Mouse (Mus musculus) liver, embryonic 15.5 days (tissue): Measurements from ENCODE around the gene Foxr1. TPM values are rescaled to one million over a fixed set of nuclear protein-coding genes. Genes with fewer than 3 reads are reported as not detected.
"Not testable (repeated sequence)": the region's sequence is repeated elsewhere in the genome, so short reads cannot be mapped to it uniquely, and the experiment has no call there.

Experiments
- ATAC-seq: fragments of 200-750 bp; cut with Nextera tagmentation; 2 replicates; pipeline ENCODE4 v1.8.0; 2017; ENCODE audit warnings: moderate number of reproducible peaks, mild to moderate bottlenecking, moderate library complexity; ENCODE audit not compliant: insufficient read depth
- H3K27ac ChIP-seq: fragments of 300-500 bp; sonication (generic); replicated peaks from 2 replicates; pipeline ENCODE4 v1.5.1; 2015; ENCODE audit warnings: mild to moderate bottlenecking, inconsistent platforms
- H3K27me3 ChIP-seq: fragments of 300-500 bp; sonication (generic); 2 replicates; pipeline ENCODE4 v1.6.1; 2015; ENCODE audit warnings: mild to moderate bottlenecking, inconsistent platforms
- H3K36me3 ChIP-seq: fragments of 300-500 bp; sonication (generic); replicated peaks from 2 replicates; pipeline ENCODE4 v1.6.1; 2015; ENCODE audit warnings: moderate library complexity, mild to moderate bottlenecking, inconsistent platforms
- H3K4me1 ChIP-seq: fragments of 300-500 bp; sonication (generic); replicated peaks from 2 replicates; pipeline ENCODE4 v1.6.1; 2015; ENCODE audit warnings: inconsistent platforms
- H3K4me2 ChIP-seq: fragments of 300-500 bp; sonication (generic); 2 replicates; pipeline ENCODE4 v1.6.1; 2015; ENCODE audit warnings: moderate library complexity, mild to moderate bottlenecking, inconsistent platforms
- H3K4me3 ChIP-seq: fragments of 300-500 bp; sonication (generic); replicated peaks from 2 replicates; pipeline ENCODE4 v1.5.1; 2015; ENCODE audit warnings: mild to moderate bottlenecking, inconsistent platforms
- H3K9ac ChIP-seq: fragments of 300-500 bp; sonication (generic); 2 replicates; pipeline ENCODE4 v1.6.1; 2015; ENCODE audit warnings: moderate library complexity, mild to moderate bottlenecking, inconsistent platforms
- H3K9me3 ChIP-seq: fragments of 300-500 bp; sonication (generic); replicated peaks from 2 replicates; pipeline ENCODE4 v1.6.1; 2016; ENCODE audit warnings: inconsistent platforms
- WGBS: fragments of 180-500 bp; shearing (Covaris S2); methylation state at CpG from one replicate; pipeline ENCODE4 v1.1.7; 2015; ENCODE audit warnings: mixed read lengths; ENCODE audit not compliant: insufficient replicate concordance; 5-methylcytosine and 5-hydroxymethylcytosine counted together
- polyA plus RNA-seq: library from polyadenylated mRNA; unstranded; fragments of >200 nt; fragmentation: Nextera tagmentation; extraction: Ambion mirVana; gene quantifications from 2 replicates; pipeline ENCODE4 v1.2.1, GENCODE M21; 2015

The Foxr1 gene
- polyA plus RNA-seq, 1 experiment from 2014 or later: not detected

DNA sequence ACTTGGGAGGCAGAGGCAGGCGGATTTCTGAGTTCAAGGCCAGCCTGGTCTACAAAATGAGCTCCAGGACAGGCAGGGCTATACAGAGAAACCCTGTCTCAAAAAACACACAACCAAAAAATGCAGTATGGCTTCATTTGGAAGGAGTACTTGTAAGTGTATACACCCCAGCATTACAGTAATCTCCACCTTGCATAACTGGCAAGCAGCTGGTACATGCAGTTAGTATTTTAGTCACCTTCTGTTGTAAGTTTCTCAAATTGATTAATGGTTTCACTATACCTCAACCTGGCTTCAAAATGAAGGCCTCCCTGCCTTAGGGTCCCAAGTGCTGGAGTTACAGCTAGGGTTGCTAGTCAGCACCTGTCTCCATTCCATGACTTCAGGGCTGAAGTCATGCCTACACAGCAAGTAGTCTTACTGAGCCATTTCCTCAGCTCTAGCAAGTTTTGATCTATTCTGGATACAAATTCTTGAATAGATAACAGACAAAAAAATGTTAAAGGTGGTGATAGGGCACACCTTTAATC, 29.3 kb downstream of the Foxr1 start:
- Histone ChIP-seq H3K9ac (no peak overlapping the region), H3K27ac (peak overlapping the region; percentile 21; the same call in 1 of the 2 replicates), H3K36me3 (peaks cover 73% of the 10 kb centered on the region), H3K9me3 (no peaks in the 10 kb centered on the region), H3K27me3 (no peaks in the 10 kb centered on the region), H3K4me2 (no peak overlapping the region), H3K4me1 (peaks cover 51% of the 10 kb centered on the region), H3K4me3 (no peak overlapping the region)
- no peak for ATAC-seq
- 66% methylated on average over 1 of the region's 1 CpGs for WGBS

DNA sequence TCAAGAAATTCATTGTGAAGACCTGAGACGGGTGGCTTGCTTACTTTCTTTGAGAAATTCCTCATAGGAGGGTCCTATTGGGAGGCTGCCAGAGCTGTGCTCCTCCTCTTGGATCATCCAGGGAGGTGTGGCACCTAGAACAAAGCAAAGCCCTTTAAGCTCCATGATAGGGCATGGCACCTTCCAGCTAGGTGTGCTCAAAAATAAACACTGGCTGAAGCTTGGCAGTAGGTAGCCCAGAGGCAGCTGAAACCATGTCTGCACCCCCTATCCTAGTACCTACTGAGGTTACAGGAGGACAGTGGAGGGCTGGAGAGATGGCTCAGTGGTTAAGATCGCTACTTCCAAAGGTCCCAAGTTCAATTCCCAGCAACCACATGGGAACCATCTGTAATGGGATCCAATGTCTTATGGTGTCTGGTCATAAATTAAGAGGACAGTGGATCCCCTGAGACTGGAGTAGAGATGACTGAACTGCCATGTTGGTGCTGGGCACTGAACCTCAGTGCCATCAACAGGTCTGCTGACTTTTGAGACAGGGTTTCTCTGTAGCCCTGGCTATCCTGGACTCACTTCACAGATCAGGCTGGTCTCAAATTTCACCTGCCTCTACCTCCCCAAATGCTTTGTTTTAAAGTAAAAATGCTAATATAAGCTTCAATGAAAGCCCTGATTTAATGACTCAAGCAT, 30.1 kb downstream of the Foxr1 start:
- peaks cover 68% of the 10 kb centered on the region for H3K36me3 ChIP-seq
- ATAC-seq: no peak
- no peaks in the 10 kb centered on the region for H3K27me3 ChIP-seq
- no peaks in the 10 kb centered on the region for H3K9me3 ChIP-seq
- H3K27ac ChIP-seq: no peak overlapping the region
- no peak overlapping the region for H3K4me2 ChIP-seq
- WGBS: 79% methylated on average over 2 of the region's 2 CpGs
- peaks cover 53% of the 10 kb centered on the region for H3K4me1 ChIP-seq
- H3K9ac ChIP-seq: no peak overlapping the region; the same call in 1 of the 2 replicates
- no peak overlapping the region for H3K4me3 ChIP-seq

DNA sequence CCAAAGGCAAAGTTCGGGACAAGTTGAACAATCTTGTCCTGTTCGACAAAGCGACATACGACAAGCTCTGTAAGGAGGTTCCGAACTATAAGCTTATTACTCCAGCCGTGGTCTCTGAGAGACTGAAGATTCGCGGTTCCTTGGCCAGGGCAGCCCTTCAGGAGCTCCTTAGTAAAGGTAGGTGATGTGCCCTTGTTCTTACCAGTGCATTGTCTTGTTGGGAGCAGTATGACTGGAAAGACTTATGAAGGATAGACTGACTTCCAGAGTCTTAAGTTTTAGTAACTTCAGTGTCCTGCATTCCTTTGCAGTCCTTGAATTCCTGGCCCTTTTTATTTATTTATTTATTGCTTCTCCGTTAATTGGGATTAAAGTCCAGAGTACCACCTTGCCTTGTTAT, 32.2 kb downstream of the Foxr1 start:
- H3K36me3 ChIP-seq: peaks cover 65% of the 10 kb centered on the region
- peak overlapping the region; percentile 77 for H3K4me2 ChIP-seq
- not testable (repeated sequence) for ATAC-seq, H3K27me3 ChIP-seq, H3K27ac ChIP-seq, H3K9me3 ChIP-seq
- H3K4me1 ChIP-seq: peaks cover 57% of the 10 kb centered on the region
- peak overlapping the region; percentile 81 for H3K9ac ChIP-seq
- H3K4me3 ChIP-seq: peak overlapping the region; percentile 73
- WGBS: 47% methylated on average over 9 of the region's 9 CpGs

DNA sequence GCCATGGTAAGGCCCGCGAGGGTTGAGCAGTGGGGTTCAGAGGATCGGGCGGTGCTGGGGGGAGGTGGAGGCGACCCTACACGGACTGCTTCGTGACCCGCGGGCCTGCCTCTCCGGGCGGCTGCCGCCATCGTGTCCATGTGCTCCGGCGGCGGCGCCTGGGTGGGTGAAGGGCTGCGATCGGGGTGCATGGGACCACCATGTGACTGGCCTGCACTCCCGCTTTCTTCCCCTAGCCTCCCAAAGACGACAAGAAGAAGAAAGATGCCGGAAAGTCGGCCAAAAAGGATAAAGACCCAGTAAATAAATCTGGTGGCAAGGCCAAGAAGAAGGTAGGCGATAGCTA, 33.2 kb downstream of the Foxr1 start:
- Histone ChIP-seq H3K9ac (peak overlapping the region; percentile 81), H3K4me3 (peak overlapping the region; percentile 73), H3K27ac (peak overlapping the region; percentile 87), H3K4me1 (peaks cover 55% of the 10 kb centered on the region), H3K9me3 (no peaks in the 10 kb centered on the region), H3K4me2 (peak overlapping the region; percentile 77), H3K27me3 (no peaks in the 10 kb centered on the region), H3K36me3 (peaks cover 65% of the 10 kb centered on the region)
- ATAC-seq: no peak
- 0% methylated on average over 24 of the region's 24 CpGs for WGBS

DNA sequence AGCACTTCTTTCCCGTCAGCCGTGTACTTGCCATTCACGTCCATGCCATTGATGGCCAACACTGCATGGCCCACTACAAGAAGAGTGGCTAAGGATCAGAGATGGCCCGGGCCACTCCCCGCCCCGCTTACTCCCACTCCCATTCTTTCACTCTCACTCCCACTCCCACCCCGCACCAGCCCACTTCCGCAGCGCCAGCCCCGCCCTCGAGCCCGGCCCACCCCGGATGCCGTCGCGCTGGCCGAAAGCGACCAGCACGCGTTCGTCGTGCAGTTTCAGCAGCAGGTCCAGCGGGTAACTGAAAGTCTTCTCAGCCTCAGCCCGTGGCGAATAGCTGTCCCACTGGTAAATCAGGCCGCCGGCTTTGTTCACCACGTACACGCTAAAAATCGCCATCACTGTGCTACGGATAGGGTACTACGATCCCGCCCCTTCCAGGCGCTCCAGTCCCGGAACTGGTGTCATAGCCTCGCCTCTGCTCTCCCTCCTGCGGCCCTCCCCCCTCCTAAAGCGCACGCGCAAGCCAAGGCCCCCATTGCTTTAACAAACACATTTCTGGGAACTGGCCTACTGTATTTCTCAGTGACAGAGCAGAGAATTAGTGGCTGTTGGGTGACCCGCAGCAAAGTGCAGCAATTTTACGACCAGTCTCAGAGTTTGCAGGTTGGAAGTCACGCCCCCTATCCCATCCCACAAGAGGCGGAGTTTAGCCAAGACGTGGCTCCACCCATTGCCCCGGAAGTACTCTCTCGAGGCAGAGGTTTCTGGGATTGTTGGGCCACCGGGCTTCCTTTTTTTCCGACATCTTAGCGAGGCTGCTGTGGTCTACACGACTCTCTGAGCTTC, 33.8 kb downstream of the Foxr1 start, which contains the start of the genes Rps25 and Trappc4:
Gene Rps25, plus strand, starts transcription at position 234 of the 846 bp plus-strand sequence.
Gene Trappc4, minus strand, starts transcription at position 695 of the 846 bp plus-strand sequence.
- no peaks in the 10 kb centered on the region for H3K27me3 ChIP-seq
- ATAC-seq: peak; percentile 93
- WGBS: under 1% methylated on average over 51 of the region's 51 CpGs
- H3K4me2 ChIP-seq: peak within 1 kb of the TSS; percentile 77
- H3K4me3 ChIP-seq: peak within 1 kb of the TSS; percentile 73
- no peaks in the 10 kb centered on the region for H3K9me3 ChIP-seq
- peak within 1 kb of the TSS; percentile 81 for H3K9ac ChIP-seq
- peaks cover 65% of the 10 kb centered on the region for H3K36me3 ChIP-seq
- H3K27ac ChIP-seq: peak within 1 kb of the TSS; percentile 87
- peaks cover 49% of the 10 kb centered on the region for H3K4me1 ChIP-seq

DNA sequence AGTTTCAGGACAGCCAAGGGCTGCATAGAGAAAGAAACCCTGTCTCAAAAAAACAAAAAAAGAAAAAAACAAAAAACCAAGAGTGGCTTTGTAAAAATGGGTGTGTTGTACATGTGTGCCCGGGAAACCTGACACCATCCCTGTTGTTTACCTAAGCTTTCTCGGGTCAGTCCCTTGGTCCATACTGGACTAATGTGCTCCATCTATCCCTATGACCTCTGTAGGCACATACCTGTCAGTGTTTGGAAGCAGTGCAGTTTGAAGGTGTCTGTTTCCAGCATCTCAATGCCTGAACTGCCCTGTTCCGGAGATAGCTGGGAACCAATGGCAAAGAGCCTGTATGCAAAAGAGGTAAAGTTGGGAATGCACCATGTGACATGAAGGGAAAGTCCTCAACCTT, 35.9 kb downstream of the Foxr1 start:
- no peak overlapping the region for H3K9ac ChIP-seq
- peaks cover 48% of the 10 kb centered on the region for H3K4me1 ChIP-seq
- H3K27ac ChIP-seq: no peak overlapping the region
- H3K4me2 ChIP-seq: no peak overlapping the region
- no peaks in the 10 kb centered on the region for H3K9me3 ChIP-seq
- H3K36me3 ChIP-seq: peaks cover 65% of the 10 kb centered on the region
- WGBS: 76% methylated on average over 3 of the region's 3 CpGs
- no peak for ATAC-seq
- H3K27me3 ChIP-seq: no peaks in the 10 kb centered on the region
- no peak overlapping the region for H3K4me3 ChIP-seq

DNA sequence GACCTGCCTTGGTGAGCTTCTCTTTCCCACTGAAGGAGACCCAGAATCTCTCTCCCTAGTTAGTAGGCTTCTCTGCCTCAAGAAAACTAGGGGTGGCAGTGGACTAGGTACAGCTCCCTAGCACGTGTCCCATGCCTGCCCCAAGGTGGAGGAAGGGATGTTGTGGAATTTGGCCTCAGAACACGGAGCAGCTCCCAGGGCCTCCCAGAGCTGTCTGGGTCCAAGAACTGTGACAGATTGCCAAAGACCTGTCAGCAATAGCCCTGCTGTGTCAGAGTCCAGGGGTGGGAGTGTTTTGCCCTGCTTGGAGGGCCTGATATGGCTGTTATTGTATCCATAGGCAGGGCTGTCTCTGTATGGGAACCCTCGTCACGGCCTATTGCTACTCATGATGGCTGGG, 39.9 kb downstream of the Foxr1 start:
- peaks cover 61% of the 10 kb centered on the region for H3K36me3 ChIP-seq
- H3K4me2 ChIP-seq: no peak overlapping the region
- H3K4me1 ChIP-seq: peaks cover 63% of the 10 kb centered on the region
- no peak overlapping the region for H3K9ac ChIP-seq
- H3K27ac ChIP-seq: peak overlapping the region; percentile 66
- 69% methylated on average over 4 of the region's 4 CpGs for WGBS
- ATAC-seq: no peak
- no peaks in the 10 kb centered on the region for H3K27me3 ChIP-seq
- no peak overlapping the region for H3K4me3 ChIP-seq
- no peaks in the 10 kb centered on the region for H3K9me3 ChIP-seq

DNA sequence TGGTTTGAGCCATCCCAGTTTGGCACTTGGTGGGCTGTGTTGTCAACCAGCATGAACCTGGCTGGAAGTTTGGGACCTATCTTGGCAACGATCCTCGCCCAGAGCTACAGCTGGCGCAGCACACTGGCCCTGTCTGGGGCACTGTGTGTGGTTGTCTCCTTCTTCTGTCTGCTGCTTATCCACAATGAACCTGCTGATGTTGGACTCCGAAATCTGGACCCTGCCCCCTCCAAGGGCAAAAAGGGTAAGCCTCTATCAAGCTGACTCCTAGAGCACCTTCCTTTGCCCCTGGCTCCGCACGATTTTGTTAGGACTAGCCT, 41.2 kb downstream of the Foxr1 start:
- H3K4me2 ChIP-seq: peak overlapping the region; percentile 99
- peak overlapping the region; percentile 89; the same call in 1 of the 2 replicates for H3K4me3 ChIP-seq
- H3K27ac ChIP-seq: no peak overlapping the region
- peaks cover 60% of the 10 kb centered on the region for H3K4me1 ChIP-seq
- ATAC-seq: no peak
- H3K36me3 ChIP-seq: peaks cover 58% of the 10 kb centered on the region
- WGBS: 79% methylated on average over 6 of the region's 6 CpGs
- H3K9ac ChIP-seq: no peak overlapping the region
- no peaks in the 10 kb centered on the region for H3K9me3 ChIP-seq
- H3K27me3 ChIP-seq: no peaks in the 10 kb centered on the region

DNA sequence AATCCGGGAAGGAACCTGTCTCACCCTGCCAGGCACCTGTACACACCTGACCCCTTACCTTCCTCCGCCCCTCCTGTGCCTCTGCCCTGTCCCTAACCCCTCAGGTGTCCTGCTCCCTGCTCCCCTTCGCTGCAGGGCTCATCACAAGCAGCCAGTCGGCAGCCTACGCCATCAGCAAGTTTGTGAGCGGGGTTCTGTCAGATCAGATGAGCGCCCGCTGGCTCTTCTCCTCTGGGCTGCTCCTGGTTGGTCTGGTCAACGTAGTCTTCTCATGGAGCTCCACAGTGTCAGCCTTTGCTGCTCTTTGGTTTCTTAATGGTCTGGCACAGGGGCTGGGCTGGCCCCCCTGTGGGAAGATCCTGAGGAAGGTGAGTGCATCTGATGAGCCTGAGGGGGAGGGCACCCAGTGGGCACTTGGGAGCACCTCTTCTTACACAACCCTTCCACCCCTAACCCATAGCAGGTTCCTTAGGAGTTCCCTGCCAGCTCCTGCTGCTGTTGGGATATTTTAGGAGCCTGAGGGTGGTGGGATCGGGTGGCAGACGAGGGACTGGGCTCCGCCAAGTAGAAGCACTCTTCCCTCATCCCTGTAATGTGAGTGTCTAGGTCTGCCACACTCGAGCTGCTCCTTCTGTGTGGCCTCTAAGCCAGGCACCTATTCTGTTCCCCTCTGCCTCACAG, 41.7 kb downstream of the Foxr1 start:
- Histone ChIP-seq H3K4me2 (peak overlapping the region; percentile 99), H3K36me3 (peaks cover 53% of the 10 kb centered on the region), H3K4me1 (peaks cover 60% of the 10 kb centered on the region), H3K9ac (peak overlapping the region; percentile 91), H3K27me3 (no peaks in the 10 kb centered on the region), H3K4me3 (peak overlapping the region; percentile 89), H3K9me3 (no peaks in the 10 kb centered on the region), H3K27ac (0 out of 2 replicates have a peak overlapping the region, but pooled peaks have one; percentile 93)
- ATAC-seq: no peak
- WGBS: 84% methylated on average over 13 of the region's 13 CpGs

DNA sequence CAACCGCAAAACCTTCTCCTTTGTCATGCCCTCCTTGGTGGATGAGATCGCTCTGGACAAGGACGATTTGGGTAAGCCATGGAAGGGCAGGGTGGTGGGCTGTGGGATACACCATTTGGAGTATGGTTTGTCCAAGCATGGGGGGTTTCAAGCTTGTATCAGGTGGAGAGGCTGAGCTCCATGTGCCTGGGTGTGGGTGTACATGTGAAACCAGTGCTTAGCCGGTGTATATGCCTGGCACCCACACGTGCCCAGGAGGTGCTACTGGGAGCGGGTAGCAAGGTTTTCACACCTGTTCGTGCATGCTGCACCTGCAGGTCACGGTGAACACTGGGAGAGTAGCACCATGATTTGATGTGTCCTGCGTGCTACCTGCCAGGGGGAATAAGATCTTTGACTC, 42.4 kb downstream of the Foxr1 start:
- 75% methylated on average over 9 of the region's 9 CpGs for WGBS

DNA sequence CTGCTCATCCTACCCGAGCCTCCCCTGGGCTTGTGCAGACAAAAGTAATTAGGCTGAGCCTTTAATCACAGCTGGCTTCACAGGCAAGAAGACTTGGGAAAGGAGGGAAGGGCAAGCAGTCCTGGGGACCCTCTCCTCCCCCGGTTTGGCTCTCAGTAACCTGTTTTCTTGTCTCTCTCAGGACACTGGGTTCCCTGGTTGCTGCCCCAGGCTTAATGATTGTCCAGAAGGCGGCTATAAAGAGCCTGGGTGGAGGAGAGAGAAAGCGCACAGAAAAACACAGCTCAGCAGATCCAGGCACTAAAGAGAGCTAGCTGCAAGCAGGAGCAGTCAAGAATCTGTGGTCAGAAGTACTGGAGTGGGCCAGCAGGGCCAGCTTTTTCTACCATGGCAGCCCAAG, 42.8 kb downstream of the Foxr1 start:
- H3K27ac ChIP-seq: peak overlapping the region; percentile 93
- WGBS: 33% methylated on average over 4 of the region's 4 CpGs
- H3K4me2 ChIP-seq: peak overlapping the region; percentile 99
- peak overlapping the region; percentile 89 for H3K4me3 ChIP-seq
- peak overlapping the region; percentile 91 for H3K9ac ChIP-seq
- no peaks in the 10 kb centered on the region for H3K9me3 ChIP-seq
- no peak for ATAC-seq
- H3K27me3 ChIP-seq: no peaks in the 10 kb centered on the region
- peaks cover 42% of the 10 kb centered on the region for H3K36me3 ChIP-seq
- H3K4me1 ChIP-seq: peaks cover 60% of the 10 kb centered on the region

More for the DNA sequence above, 42.4 kb downstream of the Foxr1 start:
- Histone ChIP-seq H3K4me3 (peak overlapping the region; percentile 89), H3K27me3 (no peaks in the 10 kb centered on the region), H3K27ac (peak overlapping the region; percentile 93), H3K36me3 (peaks cover 46% of the 10 kb centered on the region), H3K9ac (peak overlapping the region; percentile 91), H3K4me2 (peak overlapping the region; percentile 99), H3K4me1 (peaks cover 60% of the 10 kb centered on the region), H3K9me3 (no peaks in the 10 kb centered on the region)
- ATAC-seq: no peak
